Mouse (Mus musculus) midbrain, postnatal 0 days (tissue): ENCODE measurements around the gene Appl2. TPM values are rescaled to one million over a fixed set of nuclear protein-coding genes. Genes with fewer than 3 reads are reported as not detected.
A peak's percentile ranks its signal among the peaks of the same experiment; 100 is the strongest.

Experiments used
- ATAC-seq: fragments of 200-750 bp; cut with Nextera tagmentation; 2 replicates; pipeline ENCODE4 v1.8.0; 2017; ENCODE audit warnings: moderate number of reproducible peaks, mild to moderate bottlenecking, moderate TSS enrichment, moderate library complexity; ENCODE audit not compliant: low FRiP score
- DNase-seq: peaks from one replicate; pipeline ENCODE4 v3.0.0-alpha.2; 2015; ENCODE audit warnings: low spot score
- H3K27ac ChIP-seq: fragments of 300-500 bp; sonication (generic); 2 replicates; pipeline ENCODE4 v1.5.1; 2014; ENCODE audit warnings: low read depth, mild to moderate bottlenecking, low read length, mixed read lengths
- H3K27me3 ChIP-seq: fragments of 300-500 bp; sonication (generic); 2 replicates; pipeline ENCODE4 v1.6.1; 2014; ENCODE audit warnings: low read length, control low read depth, mixed read lengths; ENCODE audit not compliant: insufficient read depth
- H3K36me3 ChIP-seq: fragments of 300-500 bp; sonication (generic); 2 replicates; pipeline ENCODE4 v1.6.1; 2014; ENCODE audit warnings: low read length, control low read depth, mixed read lengths; ENCODE audit not compliant: insufficient read depth
- H3K4me1 ChIP-seq: fragments of 300-500 bp; sonication (generic); 2 replicates; pipeline ENCODE4 v1.6.1; 2014; ENCODE audit warnings: mild to moderate bottlenecking, control low read depth, antibody characterized with exemption, low read length, mixed read lengths; ENCODE audit not compliant: insufficient read depth
- H3K4me2 ChIP-seq: fragments of 300-500 bp; sonication (generic); 2 replicates; pipeline ENCODE4 v1.6.1; 2014; ENCODE audit warnings: low read depth, mild to moderate bottlenecking, low read length, mixed read lengths; ENCODE audit not compliant: poor library complexity, severe bottlenecking
- H3K4me3 ChIP-seq: fragments of 300-500 bp; sonication (generic); 2 replicates; pipeline ENCODE4 v1.5.1; 2014; ENCODE audit warnings: low read depth, mild to moderate bottlenecking, low read length, moderate library complexity
- H3K9ac ChIP-seq: fragments of 300-500 bp; sonication (generic); replicated peaks from 2 replicates; pipeline ENCODE4 v1.6.1; 2014; ENCODE audit warnings: mild to moderate bottlenecking, low read length, moderate library complexity, mixed read lengths; ENCODE audit not compliant: poor library complexity, severe bottlenecking
- H3K9me3 ChIP-seq: fragments of 300-500 bp; sonication (generic); 2 replicates; pipeline ENCODE4 v1.6.1; 2016; ENCODE audit warnings: low read length, control low read depth
- CTCF ChIP-seq: IDR thresholded peaks from 2 replicates; pipeline ENCODE4 v1.5.1; 2016; ENCODE audit warnings: antibody characterized with exemption, mild to moderate bottlenecking
- WGBS: fragments of 180-500 bp; shearing (Covaris S2); extraction: QIAGEN DNeasy Blood & Tissue Kit; methylation state at CpG from one replicate; pipeline ENCODE4 v1.1.7; 2014; 5-methylcytosine and 5-hydroxymethylcytosine counted together
- polyA plus RNA-seq: library from polyadenylated mRNA; unstranded; fragments of >200 nt; fragmentation: Nextera tagmentation; extraction: Ambion mirVana; gene quantifications from 2 replicates; pipeline ENCODE4 v1.2.1, GENCODE M21; 2015
- total RNA-seq: library from RNA; depleted of rRNA; stranded (reverse); fragments of >200 nt; gene quantifications from 2 replicates; pipeline ENCODE4 v1.2.3, GENCODE M21; 2014

The Appl2 gene
- total and polyA plus RNA-seq, 2 experiments from 2014 or later = 40.7 to 54.5 TPM

DNA sequence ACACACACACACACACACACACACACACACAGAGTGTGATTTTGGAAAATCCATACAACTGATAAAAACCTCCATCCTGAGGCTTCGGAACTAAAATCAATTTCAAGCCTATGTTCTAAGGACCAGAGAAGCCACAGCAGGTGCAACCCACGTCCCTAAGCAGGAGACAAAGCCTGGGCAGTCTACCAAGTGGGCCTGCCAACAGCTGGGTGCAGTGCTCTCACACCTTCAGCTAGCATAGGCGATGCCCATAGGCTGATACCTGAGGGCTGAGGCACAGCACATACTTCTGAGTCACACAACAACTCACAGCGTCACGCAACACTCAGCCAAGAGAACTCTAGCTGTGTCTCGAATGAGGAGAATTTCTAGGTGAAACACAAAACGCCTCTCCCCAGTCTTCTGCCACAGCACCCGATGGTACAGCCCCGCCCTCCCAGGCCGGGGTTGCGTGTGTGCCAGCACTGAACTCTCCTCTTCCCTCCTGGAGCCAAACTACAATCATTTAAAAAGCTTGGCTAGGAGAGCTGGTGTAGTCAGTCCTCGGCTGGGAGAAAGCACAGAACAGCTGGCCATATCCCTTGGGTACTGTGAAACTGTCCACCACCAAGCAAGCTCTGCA, 29.6 kb downstream of the Appl2 start:
- WGBS = 82% methylated on average over 12 of the region's 12 CpGs
- no peak for ATAC-seq

GRCm38 (mm10) chr10:83617366-83617765, 31.2 kb downstream of the Appl2 start:
- H3K9me3 ChIP-seq = no peaks in the 10 kb centered on the region
- no peaks in the 10 kb centered on the region for H3K27me3 ChIP-seq
- peaks cover 30% of the 10 kb centered on the region for H3K36me3 ChIP-seq
- DNase-seq = no peak
- H3K4me1 ChIP-seq = no peaks in the 10 kb centered on the region
- no peak overlapping the region for H3K4me2 ChIP-seq
- no peak for ATAC-seq
- no peak overlapping the region for H3K4me3 ChIP-seq
- no peak overlapping the region for H3K9ac ChIP-seq
- no peak overlapping the region for H3K27ac ChIP-seq
- peak; percentile 55 for TF ChIP-seq CTCF
- WGBS = 52% methylated on average over 10 of the region's 10 CpGs

More for the DNA sequence above, 29.6 kb downstream of the Appl2 start:
- Histone ChIP-seq H3K36me3 (peaks cover 19% of the 10 kb centered on the region), H3K4me1 (no peaks in the 10 kb centered on the region), H3K9me3 (no peaks in the 10 kb centered on the region), H3K9ac (no peak overlapping the region), H3K4me2 (no peak overlapping the region), H3K27me3 (no peaks in the 10 kb centered on the region), H3K27ac (no peak overlapping the region), H3K4me3 (no peak overlapping the region)
- no peak for DNase-seq
- TF ChIP-seq CTCF = no peak

DNA sequence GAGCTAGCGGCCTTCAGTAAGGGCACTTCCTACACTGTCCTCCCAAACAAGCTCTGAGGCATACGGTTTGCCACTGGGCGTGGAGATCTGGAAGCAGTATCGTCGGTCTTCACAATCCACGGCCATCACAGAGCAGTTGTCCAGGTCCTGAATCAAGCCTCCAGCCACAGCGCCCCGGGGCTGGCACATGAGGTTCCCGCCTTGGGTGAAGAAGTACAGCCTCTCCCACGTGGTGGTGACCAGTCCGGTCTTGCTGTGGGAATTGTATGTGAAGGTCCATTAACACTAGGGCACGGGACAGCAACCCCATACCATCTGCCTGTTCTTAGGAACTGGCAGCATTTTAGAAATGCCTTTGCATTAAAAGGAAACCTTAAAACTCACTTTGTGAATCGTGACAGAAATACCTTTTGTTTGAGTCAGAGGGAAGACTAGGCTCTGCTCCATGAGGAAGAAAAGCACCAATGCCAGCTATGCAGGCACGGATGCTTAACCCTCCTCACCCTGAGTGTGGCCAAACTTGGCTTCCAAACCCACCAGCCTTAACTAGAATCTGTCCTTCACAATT, 35.8 kb downstream of the Appl2 start:
- Histone ChIP-seq H3K9ac (no peak overlapping the region), H3K4me2 (no peak overlapping the region), H3K9me3 (no peaks in the 10 kb centered on the region), H3K4me3 (no peak overlapping the region), H3K4me1 (no peaks in the 10 kb centered on the region), H3K36me3 (peaks cover 29% of the 10 kb centered on the region), H3K27me3 (no peaks in the 10 kb centered on the region), H3K27ac (no peak overlapping the region)
- 93% methylated on average over 14 of the region's 14 CpGs for WGBS
- no peak for TF ChIP-seq CTCF
- no peak for ATAC-seq
- no peak for DNase-seq

DNA sequence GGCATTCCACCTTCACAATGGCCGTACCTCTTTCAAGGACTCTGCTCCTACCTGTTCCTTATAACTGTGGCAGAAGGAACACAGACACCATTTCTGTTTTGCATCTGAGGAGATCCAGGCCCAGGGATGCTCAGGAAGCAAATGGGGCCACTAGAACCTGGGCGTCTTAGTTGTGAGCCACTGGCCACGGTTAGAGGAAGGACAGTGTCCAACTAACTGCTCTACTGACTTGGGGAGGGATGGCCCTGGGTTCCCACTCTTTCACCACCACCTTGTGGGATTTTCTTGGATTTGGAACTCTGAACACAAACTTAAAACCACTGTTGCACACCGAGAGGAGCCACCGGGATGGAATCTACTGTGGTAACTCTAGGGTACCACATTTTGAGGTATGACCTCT, 36.7 kb downstream of the Appl2 start:
- Histone ChIP-seq H3K27ac (no peak overlapping the region), H3K4me2 (no peak overlapping the region), H3K9me3 (no peaks in the 10 kb centered on the region), H3K4me1 (no peaks in the 10 kb centered on the region), H3K9ac (no peak overlapping the region), H3K4me3 (no peak overlapping the region), H3K36me3 (peaks cover 32% of the 10 kb centered on the region), H3K27me3 (no peaks in the 10 kb centered on the region)
- ATAC-seq (no peak), DNase-seq (no peak)
- no peak for TF ChIP-seq CTCF
- 98% methylated on average over 5 of the region's 5 CpGs for WGBS

DNA sequence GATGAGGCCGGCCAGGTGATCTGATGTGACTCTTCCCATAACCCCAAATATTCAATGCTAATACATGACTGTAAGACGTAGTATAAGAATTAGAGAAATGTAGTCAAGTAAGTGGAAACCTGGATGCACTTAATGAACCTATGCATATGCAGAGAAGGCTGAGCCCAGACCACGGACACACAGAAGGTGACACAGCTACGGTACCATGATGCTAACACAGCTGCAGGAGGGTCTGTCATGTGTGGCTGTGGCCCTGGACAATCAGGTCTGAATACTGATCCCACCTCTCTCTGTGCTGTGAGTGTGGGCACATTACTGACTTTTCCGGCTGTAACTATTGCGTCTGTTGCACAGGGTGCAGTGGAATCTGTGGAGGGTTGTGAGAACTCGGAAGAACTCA, 38.0 kb downstream of the Appl2 start:
- no peak overlapping the region for H3K4me2 ChIP-seq
- H3K4me1 ChIP-seq = no peaks in the 10 kb centered on the region
- 97% methylated on average over 7 of the region's 7 CpGs for WGBS
- TF ChIP-seq CTCF = no peak
- no peak overlapping the region for H3K9ac ChIP-seq
- no peaks in the 10 kb centered on the region for H3K9me3 ChIP-seq
- DNase-seq (no peak), ATAC-seq (no peak)
- peaks cover 32% of the 10 kb centered on the region for H3K36me3 ChIP-seq
- H3K4me3 ChIP-seq = no peak overlapping the region
- no peaks in the 10 kb centered on the region for H3K27me3 ChIP-seq
- H3K27ac ChIP-seq = no peak overlapping the region

- WGBS = 88% methylated on average over 8 of the region's 8 CpGs
- Histone ChIP-seq H3K4me1 (no peaks in the 10 kb centered on the region), H3K4me3 (no peak overlapping the region), H3K36me3 (peaks cover 37% of the 10 kb centered on the region), H3K9ac (no peak overlapping the region), H3K9me3 (no peaks in the 10 kb centered on the region), H3K27me3 (no peaks in the 10 kb centered on the region), H3K27ac (no peak overlapping the region), H3K4me2 (no peak overlapping the region)
- DNase-seq (no peak), ATAC-seq (no peak)
- TF ChIP-seq CTCF = no peak
Observed at GRCm38 (mm10) chr10:83608596-83608995, 39.9 kb downstream of the Appl2 start.
